Mouse (Mus musculus): ENCODE measurements at regions not wholly inside any gene's neighbourhood (a gene's known extent, or its start where the extent isn't known, plus 50 kb on each side); places are given as distances from the start of the nearest gene placed in this dataset.

- TF ChIP-seq POLR2A (IDR thresholded peaks at IDR 0.05; ENCODE audit: insufficient read length, low read depth) = no peak
- TF ChIP-seq MYOD1 (IDR thresholded peaks at IDR 0.05; ENCODE audit: control insufficient read depth in 1 of 3, insufficient read length in 2 of 3, low read depth in 2 of 3) = no peak
- no peak for TF ChIP-seq TCF12 (IDR thresholded peaks at IDR 0.05; ENCODE audit: insufficient read depth, poor library complexity, severe bottlenecking)
- no peak for TF ChIP-seq POLR2AphosphoS2 (IDR thresholded peaks at IDR 0.05; ENCODE audit: insufficient read length, low read depth)
- no peak for TF ChIP-seq MAX (IDR thresholded peaks at IDR 0.05; ENCODE audit: low read depth)
- TF ChIP-seq MYOG (IDR thresholded peaks at IDR 0.05; ENCODE audit: control insufficient read depth in 1 of 3, insufficient read depth in 1 of 3, insufficient read length in 2 of 3, low read depth in 2 of 3) = no peak
- TF ChIP-seq CEBPB (IDR thresholded peaks at IDR 0.05; ENCODE audit: insufficient read depth, poor library complexity, severe bottlenecking) = no peak
- no peak for TF ChIP-seq E2F4 (IDR thresholded peaks at IDR 0.05; ENCODE audit: insufficient read depth)
- no peak for TF ChIP-seq USF1 (IDR thresholded peaks at IDR 0.05; ENCODE audit: low read depth)
- no peak for TF ChIP-seq SRF (IDR thresholded peaks at IDR 0.05; ENCODE audit: control insufficient read depth, insufficient read length, low read depth)
- no peak for TF ChIP-seq REST (IDR thresholded peaks at IDR 0.05; ENCODE audit: insufficient read depth, insufficient read length)
Measured at GRCm38 (mm10) chr8:109360904-109361303, 132.9 kb upstream of the Pmfbp1 start.
